Mouse (Mus musculus) spleen, adult 2 months (tissue): ENCODE data around the gene Kif1b. TPM values are rescaled to one million over a fixed set of nuclear protein-coding genes. Genes with fewer than 3 reads are reported as not detected.

Experiments
- DNase-seq, 2 experiments: peaks; one replicate each; pipeline versions ENCODE4 v3.0.0 to v3.0.0-alpha.2; 2012 to 2021; ENCODE audit warnings: low spot score in 2 of 2, low read depth in 1 of 2
- H3K27ac ChIP-seq: fragments of 200-500 bp; 2 replicates; pipeline ENCODE4 v1.5.1; 2012; ENCODE audit warnings: low read length, inconsistent platforms; ENCODE audit not compliant: insufficient read depth
- H3K27me3 ChIP-seq: fragments of 200-500 bp; 2 replicates; pipeline ENCODE4 v1.6.1; 2012; ENCODE audit warnings: mild to moderate bottlenecking, moderate library complexity, low read length, inconsistent platforms; ENCODE audit not compliant: control insufficient read depth, insufficient read depth
- H3K36me3 ChIP-seq: fragments of 200-500 bp; 2 replicates; pipeline ENCODE4 v1.6.1; 2012; ENCODE audit warnings: mild to moderate bottlenecking, low read length, inconsistent platforms; ENCODE audit not compliant: control insufficient read depth, insufficient read depth
- H3K4me1 ChIP-seq: fragments of 200-500 bp; 2 replicates; pipeline ENCODE4 v1.6.1; 2011; ENCODE audit warnings: inconsistent platforms; ENCODE audit not compliant: control insufficient read depth, insufficient read depth, insufficient read length
- H3K4me3 ChIP-seq: fragments of 200-500 bp; 2 replicates; pipeline ENCODE4 v1.5.1; 2011; ENCODE audit warnings: mild to moderate bottlenecking, inconsistent platforms; ENCODE audit not compliant: insufficient read depth, insufficient read length; ENCODE audit errors: extremely low read depth
- CTCF ChIP-seq: fragments of 200-500 bp; IDR thresholded peaks from 2 replicates; pipeline ENCODE4 v1.5.1; 2011; ENCODE audit warnings: mild to moderate bottlenecking, inconsistent platforms; ENCODE audit not compliant: insufficient read depth, insufficient read length, insufficient replicate concordance; ENCODE audit errors: extremely low read depth
- POLR2A ChIP-seq: fragments of 200-500 bp; IDR thresholded peaks from 2 replicates; pipeline ENCODE4 v1.6.1; 2011; ENCODE audit warnings: low read depth, low read length, inconsistent platforms
- WGBS: fragments of 180-500 bp; shearing (Covaris S2); methylation state at CpG from one replicate; pipeline ENCODE4 v1.1.7; 2018; 5-methylcytosine and 5-hydroxymethylcytosine counted together
- polyA plus RNA-seq: library from polyadenylated mRNA; depleted of rRNA; stranded (reverse); fragments of >200 nt; gene quantifications from 2 replicates; pipeline ENCODE4 v1.2.3, GENCODE M21; 2012

Gene Kif1b
- polyA plus RNA-seq, 1 experiment, result 12.6 TPM

GRCm38 (mm10) chr4:149330495-149330894 is 23.0 kb upstream of the Kif1b start:
- 95% methylated on average over 5 of the region's 5 CpGs for WGBS
- Histone ChIP-seq H3K27me3 (no peaks in the 10 kb centered on the region), H3K4me1 (no peaks in the 10 kb centered on the region), H3K4me3 (no peak overlapping the region), H3K36me3 (peaks cover 48% of the 10 kb centered on the region), H3K27ac (no peak overlapping the region)
- no peak for DNase-seq
- TF ChIP-seq POLR2A (no peak), CTCF (no peak)

- peaks cover 36% of the 10 kb centered on the region for H3K36me3 ChIP-seq
- H3K27me3 ChIP-seq, result no peaks in the 10 kb centered on the region
- DNase-seq, result no peak
- H3K4me3 ChIP-seq, result no peak overlapping the region
- H3K4me1 ChIP-seq, result no peaks in the 10 kb centered on the region
- WGBS, result 86% methylated on average over 4 of the region's 4 CpGs
- TF ChIP-seq CTCF (no peak), POLR2A (no peak)
- H3K27ac ChIP-seq, result no peak overlapping the region
Observed at GRCm38 (mm10) chr4:149328735-149329134, 21.2 kb upstream of the Kif1b start.

GRCm38 (mm10) chr4:149327281-149327680 is 19.8 kb upstream of the Kif1b start:
- no peaks in the 10 kb centered on the region for H3K27me3 ChIP-seq
- 91% methylated on average over 7 of the region's 7 CpGs for WGBS

GRCm38 (mm10) chr4:149325411-149326162 is 18.1 kb upstream of the Kif1b start:
- H3K36me3 ChIP-seq, result peaks cover 21% of the 10 kb centered on the region
- no peak for DNase-seq
- H3K27me3 ChIP-seq, result no peaks in the 10 kb centered on the region
- WGBS, result 90% methylated on average over 10 of the region's 10 CpGs
- no peak overlapping the region for H3K27ac ChIP-seq
- no peak overlapping the region for H3K4me3 ChIP-seq
- H3K4me1 ChIP-seq, result peaks cover 4% of the 10 kb centered on the region; the same call in 1 of the 2 replicates
- no peak for TF ChIP-seq POLR2A
- TF ChIP-seq CTCF, result no peak

More at GRCm38 (mm10) chr4:149327281-149327680, 19.8 kb upstream of the Kif1b start:
- no peak for DNase-seq
- H3K36me3 ChIP-seq, result peaks cover 30% of the 10 kb centered on the region
- no peak overlapping the region for H3K27ac ChIP-seq
- peaks cover 2% of the 10 kb centered on the region; the same call in 1 of the 2 replicates for H3K4me1 ChIP-seq
- H3K4me3 ChIP-seq, result no peak overlapping the region
- no peak for TF ChIP-seq CTCF
- TF ChIP-seq POLR2A, result no peak

GRCm38 (mm10) chr4:149323730-149324129 is 16.2 kb upstream of the Kif1b start:
- DNase-seq, result no peak

GRCm38 (mm10) chr4:149322718-149323117 is 15.2 kb upstream of the Kif1b start:
- H3K4me3 ChIP-seq, result no peak overlapping the region
- no peak overlapping the region for H3K27ac ChIP-seq
- peaks cover 1% of the 10 kb centered on the region; the same call in 1 of the 2 replicates for H3K36me3 ChIP-seq
- DNase-seq, result no peak
- 33% methylated on average over 6 of the region's 6 CpGs for WGBS
- H3K4me1 ChIP-seq, result peaks cover 4% of the 10 kb centered on the region; the same call in 1 of the 2 replicates
- H3K27me3 ChIP-seq, result no peaks in the 10 kb centered on the region
- TF ChIP-seq CTCF (no peak), POLR2A (no peak)

More at GRCm38 (mm10) chr4:149323730-149324129, 16.2 kb upstream of the Kif1b start:
- H3K4me1 ChIP-seq, result peaks cover 4% of the 10 kb centered on the region; the same call in 1 of the 2 replicates
- WGBS, result 80% methylated on average over 16 of the region's 16 CpGs
- H3K27ac ChIP-seq, result no peak overlapping the region
- H3K4me3 ChIP-seq, result no peak overlapping the region
- peaks cover 5% of the 10 kb centered on the region; the same call in 1 of the 2 replicates for H3K36me3 ChIP-seq
- TF ChIP-seq CTCF (no peak), POLR2A (no peak)
- H3K27me3 ChIP-seq, result no peaks in the 10 kb centered on the region

- WGBS, result 40% methylated on average over 4 of the region's 4 CpGs
- no peak for DNase-seq
- TF ChIP-seq POLR2A, result no peak
- TF ChIP-seq CTCF, result no peak
- H3K36me3 ChIP-seq, result peaks cover 1% of the 10 kb centered on the region; the same call in 1 of the 2 replicates
- no peaks in the 10 kb centered on the region for H3K27me3 ChIP-seq
- H3K4me3 ChIP-seq, result 0 out of 2 replicates have a peak overlapping the region, but pooled peaks have one; percentile 3
- peaks cover 4% of the 10 kb centered on the region; the same call in 1 of the 2 replicates for H3K4me1 ChIP-seq
- H3K27ac ChIP-seq, result no peak overlapping the region
Observed at GRCm38 (mm10) chr4:149322286-149322685, 14.8 kb upstream of the Kif1b start.
